Mouse (Mus musculus) v-Abl transformed pro-B cells (cell line): ENCODE data around the gene Bach1.

Experiments
- in situ Hi-C, 2 experiments: fragments of 400-800 bp; cut with MboI; formaldehyde crosslinking; loops; one replicate each; pipeline ENCODE4 v1.15.1; 2025; ENCODE audit not compliant: unreplicated experiment in 2 of 2

The Bach1 gene

GRCm38 (mm10) chr16:87734868-87735381 lies 36.2 kb downstream of the Bach1 start:
- in situ Hi-C loops: no loop called here

GRCm38 (mm10) chr16:87736106-87736505 lies 37.4 kb downstream of the Bach1 start:
- in situ Hi-C loops: no loop called here

- in situ Hi-C loops: no loop called here
Measured at GRCm38 (mm10) chr16:87737296-87737695, 38.6 kb downstream of the Bach1 start.

- in situ Hi-C loops: no loop called here
Measured at GRCm38 (mm10) chr16:87737842-87738639, 39.3 kb downstream of the Bach1 start.

GRCm38 (mm10) chr16:87741034-87741715 lies 42.4 kb downstream of the Bach1 start:
- in situ Hi-C loops: loop anchor here in 1 of 2 experiments (5.0 kb wide), 1 partner anchor 144 kb away; no protein-coding TSS in a partner anchor

- in situ Hi-C loops: loop anchor here in 1 of 2 experiments (5.0 kb wide), 1 partner anchor 146 kb away; no protein-coding TSS in a partner anchor
Measured at GRCm38 (mm10) chr16:87743661-87744060, 44.9 kb downstream of the Bach1 start.

GRCm38 (mm10) chr16:87744338-87744737 lies 45.6 kb downstream of the Bach1 start:
- in situ Hi-C loops: loop anchor here in 1 of 2 experiments (5.0 kb wide), 1 partner anchor 147 kb away; no protein-coding TSS in a partner anchor

GRCm38 (mm10) chr16:87745192-87745945 lies 46.6 kb downstream of the Bach1 start:
- in situ Hi-C loops: no loop called here

- in situ Hi-C loops: no loop called here
Measured at GRCm38 (mm10) chr16:87746728-87747127, 48.0 kb downstream of the Bach1 start.

GRCm38 (mm10) chr16:87751243-87751642 lies 52.5 kb downstream of the Bach1 start:
- in situ Hi-C loops: loop anchor here (5.0 to 25.0 kb wide), 5 partner anchors 159 to 1944 kb away; partner anchors contain the start of gene Adamts1 (in 1 of the 2)

GRCm38 (mm10) chr16:87752482-87752881 lies 53.7 kb downstream of the Bach1 start:
- in situ Hi-C loops: loop anchor here (5.0 to 25.0 kb wide), 5 partner anchors 160 to 1945 kb away; partner anchors contain the start of gene Adamts1 (in 1 of the 2)

- in situ Hi-C loops: loop anchor here (5.0 to 25.0 kb wide), 5 partner anchors 163 to 1948 kb away; partner anchors contain the start of gene Adamts1 (in 1 of the 2)
Measured at GRCm38 (mm10) chr16:87754858-87755257, 56.1 kb downstream of the Bach1 start.

GRCm38 (mm10) chr16:87755915-87756314 lies 57.2 kb downstream of the Bach1 start:
- in situ Hi-C loops: loop anchor here in 1 of 2 experiments (25.0 kb wide), 1 partner anchor 1944 kb away; the partner anchor contains the start of gene Adamts1

GRCm38 (mm10) chr16:87758016-87758415 lies 59.3 kb downstream of the Bach1 start:
- in situ Hi-C loops: loop anchor here in 1 of 2 experiments (25.0 kb wide), 1 partner anchor 1946 kb away; the partner anchor contains the start of gene Adamts1

GRCm38 (mm10) chr16:87764668-87765109 lies 65.9 kb downstream of the Bach1 start:
- in situ Hi-C loops: loop anchor here in 1 of 2 experiments (25.0 kb wide), 1 partner anchor 1952 kb away; the partner anchor contains the start of gene Adamts1

GRCm38 (mm10) chr16:87765984-87766383 lies 67.2 kb downstream of the Bach1 start:
- in situ Hi-C loops: loop anchor here in 1 of 2 experiments (25.0 kb wide), 1 partner anchor 1954 kb away; the partner anchor contains the start of gene Adamts1

- in situ Hi-C loops: loop anchor here in 1 of 2 experiments (25.0 kb wide), 1 partner anchor 1958 kb away; the partner anchor contains the start of gene Adamts1
Measured at GRCm38 (mm10) chr16:87770576-87770975, 71.8 kb downstream of the Bach1 start.

GRCm38 (mm10) chr16:87771926-87772325 lies 73.2 kb downstream of the Bach1 start:
- in situ Hi-C loops: loop anchor here in 1 of 2 experiments (25.0 kb wide), 1 partner anchor 1960 kb away; the partner anchor contains the start of gene Adamts1

GRCm38 (mm10) chr16:87774398-87774797 lies 75.7 kb downstream of the Bach1 start:
- in situ Hi-C loops: loop anchor here in 1 of 2 experiments (25.0 kb wide), 1 partner anchor 1962 kb away; the partner anchor contains the start of gene Adamts1
